Mouse (Mus musculus) kidney, postnatal 10 days (tissue): ENCODE data around the gene Rfx5.

Source experiments
- DNase-seq: peaks from one replicate; pipeline ENCODE4 v3.0.0; 2021; ENCODE audit warnings: mixed read lengths

The Rfx5 gene

DNA sequence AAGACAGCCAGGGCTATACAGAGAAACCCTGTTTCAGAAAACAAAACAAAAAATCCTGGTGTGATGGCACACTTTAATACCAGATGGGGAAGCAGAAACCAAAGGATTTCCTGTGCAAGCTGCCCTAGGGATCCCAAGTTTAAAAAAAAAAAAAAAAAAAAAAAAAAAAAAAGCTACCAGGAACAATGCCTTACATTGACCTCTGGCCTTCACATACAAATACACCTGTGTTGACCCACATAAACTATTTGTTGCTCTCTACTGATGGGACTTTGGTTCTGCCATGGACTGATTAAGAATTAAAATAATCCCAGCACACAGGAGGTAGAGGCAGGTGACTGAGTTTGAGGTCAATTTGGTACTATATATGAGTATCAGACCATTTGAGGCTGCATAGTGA is 49.4 kb downstream of the Rfx5 start:
- no peak for DNase-seq

DNA sequence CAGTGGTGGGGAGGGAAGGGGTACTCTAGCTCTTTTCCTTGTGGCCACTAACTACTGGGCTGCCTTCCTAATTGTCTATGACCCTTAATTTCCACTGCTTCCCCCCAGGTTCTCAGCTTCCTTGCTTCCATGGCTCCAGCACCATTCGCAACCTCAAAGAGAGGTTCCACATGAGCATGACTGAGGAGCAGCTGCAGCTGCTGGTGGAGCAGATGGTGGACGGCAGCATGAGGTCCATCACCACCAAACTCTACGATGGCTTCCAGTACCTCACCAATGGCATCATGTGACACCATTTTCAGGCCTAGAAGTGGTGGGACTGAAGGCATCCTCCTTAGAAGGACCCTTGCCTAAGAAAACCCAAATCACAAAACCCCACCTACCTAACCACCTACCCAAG is 51.8 kb downstream of the Rfx5 start:
- DNase-seq = no peak

DNA sequence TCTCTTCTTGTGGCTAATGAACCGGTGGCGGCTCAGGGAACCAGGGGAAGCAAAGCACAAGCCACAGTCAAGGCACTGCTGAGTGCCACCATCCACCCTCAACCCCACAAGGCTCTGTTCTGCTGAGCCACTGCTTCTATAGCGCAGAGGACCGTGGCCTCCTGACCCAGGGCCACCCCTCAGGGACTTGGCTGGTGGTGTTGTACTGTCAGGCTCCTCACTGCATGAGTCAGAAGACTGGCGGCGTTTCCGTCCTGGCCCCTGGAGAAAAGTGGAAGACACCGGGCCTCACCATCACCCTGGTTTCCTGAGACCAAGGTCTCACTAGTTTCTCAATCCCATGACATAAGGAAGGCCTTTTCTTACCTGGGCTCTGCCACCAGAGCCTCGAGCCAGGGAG is 53.8 kb downstream of the Rfx5 start:
- no peak for DNase-seq

DNA sequence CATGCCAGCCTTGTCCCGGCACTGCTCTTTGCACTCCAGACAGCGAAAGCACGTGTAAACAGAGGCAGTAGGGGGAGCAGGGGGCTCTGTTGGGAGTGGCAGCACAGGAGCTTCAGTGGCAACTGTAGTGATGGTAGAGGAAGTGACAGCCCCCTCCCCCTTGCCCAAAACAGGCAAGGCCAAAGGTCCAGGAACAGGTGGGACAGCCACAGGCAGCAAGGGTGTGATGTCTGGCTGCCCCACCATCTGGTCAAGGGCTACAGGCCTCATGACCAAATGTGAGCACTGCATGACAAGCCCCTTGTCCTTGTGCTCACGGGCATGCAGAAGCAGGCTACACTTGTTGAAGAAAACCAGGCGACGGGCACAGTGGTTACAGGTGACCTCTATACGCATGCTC is 56.5 kb downstream of the Rfx5 start:
- no peak for DNase-seq
